Mouse (Mus musculus) heart, postnatal 36 days (tissue): ENCODE measurements at regions not wholly inside any gene's neighbourhood (a gene's known extent, or its start where the extent isn't known, plus 50 kb on each side); places are given as distances from the start of the nearest gene placed in this dataset.

ENCODE experiments used
- DNase-seq, 2 experiments: peaks; one replicate each; pipeline ENCODE4 v3.0.0; 2021 to 2022
- intact Hi-C: fragments of 180-260 bp; cut with DNase I; formaldehyde crosslinking; loops from one replicate; pipeline ENCODE4 v1.15.1; 2025

- intact Hi-C loops, result no loop called here
- DNase-seq, result no peak
Measured at GRCm38 (mm10) chr9:14160207-14160606, 114.7 kb upstream of the Sesn3 start.

GRCm38 (mm10) chr9:14171589-14172240, 103.2 kb upstream of the Sesn3 start:
- DNase-seq, result no peak
- intact Hi-C loops, result no loop called here

- intact Hi-C loops, result no loop called here
- DNase-seq, result peak; percentile 59 to 61
Measured at GRCm38 (mm10) chr9:14173631-14174323, 101.1 kb upstream of the Sesn3 start.

DNA sequence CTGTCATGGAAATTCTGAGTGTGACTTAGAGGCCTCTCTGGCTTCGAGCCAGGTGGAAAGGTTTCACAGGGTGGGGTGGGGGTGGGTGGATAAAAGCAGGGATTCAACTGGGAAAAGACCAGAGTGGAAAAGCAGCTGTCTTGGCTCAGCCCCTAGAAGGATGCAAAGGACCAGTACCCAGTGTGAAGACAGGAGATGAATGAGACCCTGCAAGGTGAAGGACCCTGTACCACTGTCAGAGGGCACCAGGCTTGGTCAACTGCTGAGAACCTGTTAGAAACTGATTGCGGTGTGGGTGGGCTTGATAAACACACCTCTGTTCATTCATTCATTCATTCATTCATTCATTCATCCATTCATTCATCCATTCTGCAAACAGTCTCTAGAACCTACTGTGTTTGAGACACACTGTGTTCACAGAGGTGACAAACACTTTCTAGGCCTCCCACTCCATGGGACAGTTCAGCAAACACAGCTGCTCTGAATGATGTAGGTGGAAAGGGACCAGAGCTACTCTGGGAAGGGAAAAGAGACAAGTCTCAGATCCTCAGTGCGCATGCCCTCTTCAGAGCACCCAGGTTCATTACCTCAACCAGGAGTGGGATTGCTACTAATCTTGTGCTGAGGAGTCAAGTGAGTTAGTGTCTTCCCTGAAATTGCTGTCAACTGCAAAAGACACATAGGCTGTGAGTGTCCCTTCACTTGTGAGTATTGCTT, 100.4 kb upstream of the Sesn3 start:
- intact Hi-C loops, result no loop called here
- peak in 1 of 2 experiments; percentile 7 for DNase-seq

DNA sequence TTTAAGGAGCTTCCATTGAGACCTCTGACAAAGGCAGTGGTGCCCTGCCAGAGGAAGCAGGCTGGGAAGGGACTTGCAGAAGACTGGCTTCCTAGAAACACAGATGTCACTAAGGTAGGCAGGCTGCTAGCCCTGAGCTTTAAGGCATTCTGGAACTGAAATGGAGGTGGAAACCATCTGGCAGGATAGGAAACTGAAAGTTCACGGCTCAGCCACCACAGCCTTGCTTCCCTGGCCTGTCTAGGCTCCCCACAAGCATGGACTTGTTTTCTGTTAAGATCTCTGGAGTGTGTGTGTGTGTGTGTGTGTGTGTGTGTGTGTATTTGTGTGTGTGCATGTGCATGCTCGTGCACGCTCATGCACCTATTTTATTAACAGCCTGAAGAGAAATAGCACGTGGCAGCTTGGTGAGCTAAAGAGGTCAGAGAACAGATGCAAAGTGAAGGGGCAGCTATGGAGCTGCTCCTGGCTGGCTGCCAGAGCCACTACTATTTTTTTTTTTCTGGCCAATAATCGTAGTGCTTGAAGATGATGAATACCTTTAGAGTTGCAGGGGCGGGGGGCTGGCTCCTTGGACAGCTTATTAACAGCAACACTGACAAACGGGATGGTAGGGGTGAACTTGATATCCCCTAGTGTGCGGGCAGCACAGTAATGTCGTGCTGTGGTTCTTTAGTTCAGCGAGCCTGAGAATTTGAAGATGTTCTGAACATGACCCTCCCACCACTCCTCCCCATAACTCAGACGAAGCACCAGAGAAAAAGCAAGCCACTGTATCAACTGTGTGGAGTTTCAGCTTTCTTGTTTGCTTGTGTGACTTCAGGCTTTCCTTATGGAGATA, 99.6 kb upstream of the Sesn3 start:
- intact Hi-C loops, result no loop called here
- DNase-seq, result peak in 1 of 2 experiments; percentile 15

GRCm38 (mm10) chr9:14179777-14180176, 95.1 kb upstream of the Sesn3 start:
- DNase-seq, result no peak
- intact Hi-C loops, result no loop called here

GRCm38 (mm10) chr9:14184261-14184660, 90.6 kb upstream of the Sesn3 start:
- no peak for DNase-seq
- intact Hi-C loops, result no loop called here

GRCm38 (mm10) chr9:14185681-14186080, 89.2 kb upstream of the Sesn3 start:
- intact Hi-C loops, result no loop called here

GRCm38 (mm10) chr9:14187753-14188152, 87.1 kb upstream of the Sesn3 start:
- intact Hi-C loops, result no loop called here
- DNase-seq, result no peak

More at GRCm38 (mm10) chr9:14185681-14186080, 89.2 kb upstream of the Sesn3 start:
- no peak for DNase-seq

- intact Hi-C loops, result no loop called here
- DNase-seq, result no peak
Measured at GRCm38 (mm10) chr9:14188504-14188903, 86.4 kb upstream of the Sesn3 start.

- DNase-seq, result no peak
- intact Hi-C loops, result no loop called here
Measured at GRCm38 (mm10) chr9:14190660-14191059, 84.2 kb upstream of the Sesn3 start.

DNA sequence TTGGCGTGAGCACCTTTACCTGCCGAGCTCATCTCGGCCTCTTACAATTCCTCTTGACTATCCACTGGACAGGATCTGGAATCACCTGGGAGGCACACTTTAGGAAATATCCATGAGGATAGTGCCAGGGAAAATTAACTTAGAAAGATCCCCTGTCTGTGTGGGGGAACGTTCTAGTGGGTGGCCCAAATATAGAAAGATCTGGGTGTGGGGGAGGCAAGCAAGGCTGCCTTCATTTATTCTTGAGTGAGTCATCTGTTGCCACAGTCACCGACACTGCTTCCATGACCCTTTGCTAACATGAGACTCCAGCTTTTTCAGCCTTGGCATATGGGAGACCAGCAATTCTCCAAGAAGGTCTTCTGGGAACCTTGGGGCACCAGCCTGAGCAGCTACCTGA, 80.1 kb upstream of the Sesn3 start:
- no peak for DNase-seq
- intact Hi-C loops, result no loop called here

- DNase-seq, result no peak
- intact Hi-C loops, result no loop called here
Measured at GRCm38 (mm10) chr9:14199116-14199515, 75.8 kb upstream of the Sesn3 start.

- DNase-seq, result no peak
Measured at GRCm38 (mm10) chr9:14199983-14200700, 74.7 kb upstream of the Sesn3 start.

DNA sequence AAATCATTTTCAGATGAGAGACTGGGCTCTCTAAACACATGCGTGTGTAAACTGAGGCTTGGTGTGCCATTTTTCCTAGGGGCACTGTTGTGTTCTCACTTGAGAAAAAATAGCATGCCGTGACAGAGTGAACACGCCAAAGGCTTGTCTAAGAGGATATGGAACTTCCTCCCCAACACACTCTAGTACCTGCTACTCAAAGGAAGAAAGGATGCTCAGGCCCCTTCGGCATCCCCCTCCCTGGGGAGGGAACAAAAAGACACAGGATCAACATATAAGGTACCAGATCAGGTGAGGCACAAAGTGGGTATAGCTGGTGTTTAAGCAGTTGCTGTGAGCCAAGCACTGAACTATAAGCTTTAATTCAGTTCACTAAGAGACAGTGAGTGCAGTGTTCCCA, 74.0 kb upstream of the Sesn3 start:
- intact Hi-C loops, result no loop called here
- DNase-seq, result no peak

More at GRCm38 (mm10) chr9:14199983-14200700, 74.7 kb upstream of the Sesn3 start:
- intact Hi-C loops, result no loop called here

DNA sequence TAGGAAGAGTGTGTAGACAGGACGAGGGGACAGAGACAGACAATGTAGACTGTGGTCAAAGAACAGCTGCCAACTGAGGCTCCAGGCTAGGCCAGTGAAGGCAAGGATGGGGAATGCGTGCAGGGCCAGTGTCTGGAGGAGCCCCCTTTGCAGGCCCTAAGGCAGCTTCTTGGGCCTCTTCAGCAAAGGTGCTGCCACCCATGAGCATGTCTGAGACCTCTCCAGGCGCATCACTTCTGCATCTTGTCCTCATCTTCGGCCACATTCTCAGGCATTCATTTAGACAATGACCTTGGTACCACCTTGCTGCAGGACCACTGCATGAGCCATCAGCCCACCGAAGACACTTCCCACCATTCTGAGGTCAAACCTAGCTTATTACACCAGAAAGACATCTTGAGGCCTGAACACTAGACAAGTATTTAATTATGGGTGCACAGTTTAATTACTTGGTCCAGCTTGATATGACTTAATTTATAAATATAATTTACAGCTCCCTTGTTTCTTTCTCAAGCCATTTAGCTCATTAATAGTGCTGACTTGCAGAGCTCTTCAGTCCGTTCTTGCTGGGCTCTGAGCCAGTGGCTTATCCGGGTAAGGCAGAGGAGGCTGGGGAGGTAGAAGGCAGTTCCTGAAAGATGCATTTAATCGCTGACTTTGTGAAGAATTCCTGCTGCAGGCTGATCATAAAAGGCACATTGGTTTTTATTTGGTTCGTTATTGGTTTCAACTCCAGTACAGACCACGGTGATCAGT, 72.1 kb upstream of the Sesn3 start:
- intact Hi-C loops, result no loop called here
- peak; percentile 25 to 34 for DNase-seq

GRCm38 (mm10) chr9:14203307-14203695, 71.6 kb upstream of the Sesn3 start:
- intact Hi-C loops, result no loop called here
- no peak for DNase-seq

- no peak for DNase-seq
- intact Hi-C loops, result no loop called here
Measured at GRCm38 (mm10) chr9:14203768-14204416, 71.0 kb upstream of the Sesn3 start.

DNA sequence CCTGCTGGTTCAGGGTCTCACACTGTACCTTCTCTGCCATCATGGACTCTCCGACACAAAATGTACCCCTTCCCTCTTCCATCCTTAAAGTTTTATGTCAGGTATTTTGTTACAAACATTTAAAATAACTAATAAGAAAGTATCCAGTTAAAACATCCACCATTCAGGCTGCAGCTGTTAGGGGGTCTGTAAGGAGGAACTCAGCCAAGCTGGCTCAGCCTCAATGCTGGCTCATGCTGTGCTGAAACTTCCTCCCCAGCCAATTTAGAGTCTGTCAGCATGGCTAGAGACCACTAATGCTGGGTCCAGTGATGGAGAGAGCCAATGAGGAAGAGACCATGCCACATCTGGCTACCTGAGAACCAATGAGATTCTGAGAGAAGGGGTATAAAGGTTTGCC, 70.0 kb upstream of the Sesn3 start:
- DNase-seq, result no peak
- intact Hi-C loops, result no loop called here
